Mouse (Mus musculus) MEL (cell line): ENCODE results near the gene Fuz. TPM values are rescaled to one million over a fixed set of nuclear protein-coding genes. Genes with fewer than 3 reads are reported as not detected.
A peak's percentile ranks its signal among the peaks of the same experiment; 100 is the strongest.

Experiments used
- DNase-seq: peaks from one replicate; pipeline ENCODE4 v3.0.0; 2011; ENCODE audit warnings: low read depth, low spot score
- H3K27ac ChIP-seq: 2 replicates; pipeline ENCODE4 v1.5.1; 2012; ENCODE audit warnings: low read depth, mild to moderate bottlenecking, control low read depth, low read length, moderate library complexity; ENCODE audit not compliant: control insufficient read depth
- H3K27me3 ChIP-seq, 2 experiments: fragments of 150-350 bp in 1 of 2; sonication (generic) in 1 of 2; 2 replicates each; pipeline ENCODE4 v1.6.1; 2012; ENCODE audit warnings: low read length in 2 of 2, mild to moderate bottlenecking in 2 of 2, improper control_type of control experiment in 1 of 2, moderate library complexity in 1 of 2; ENCODE audit not compliant: insufficient read depth in 2 of 2, control insufficient read depth in 1 of 2
- H3K36me3 ChIP-seq, 2 experiments: 2 replicates each; pipeline ENCODE4 v1.6.1; 2012 to 2014; ENCODE audit warnings: low read length in 2 of 2, improper control_type of control experiment in 1 of 2, inconsistent platforms in 1 of 2, mild to moderate bottlenecking in 1 of 2; ENCODE audit not compliant: insufficient read depth in 2 of 2, control insufficient read depth in 1 of 2
- H3K4me1 ChIP-seq, 2 experiments: fragments of 150-350 bp in 1 of 2; sonication (generic) in 1 of 2; 2 replicates each; pipeline ENCODE4 v1.6.1; 2012; ENCODE audit warnings: low read length in 2 of 2, improper control_type of control experiment in 1 of 2, mild to moderate bottlenecking in 1 of 2; ENCODE audit not compliant: insufficient read depth in 2 of 2, control insufficient read depth in 1 of 2
- H3K4me3 ChIP-seq, 2 experiments: fragments of 150-350 bp in 1 of 2; sonication (generic) in 1 of 2; 2 replicates each; pipeline ENCODE4 v1.5.1; 2012; ENCODE audit warnings: low read depth in 2 of 2, low read length in 2 of 2, mild to moderate bottlenecking in 2 of 2, moderate library complexity in 2 of 2, control low read depth in 1 of 2, improper control_type of control experiment in 1 of 2; ENCODE audit not compliant: control insufficient read depth in 1 of 2, insufficient read depth in 1 of 2
- H3K79me2 ChIP-seq: 2 replicates; pipeline ENCODE4 v1.6.1; 2012; ENCODE audit warnings: mild to moderate bottlenecking, low read length, moderate library complexity; ENCODE audit not compliant: control insufficient read depth, poor library complexity, insufficient read depth
- H3K9ac ChIP-seq: 2 replicates; pipeline ENCODE4 v1.6.1; 2012; ENCODE audit warnings: low read depth, mild to moderate bottlenecking, control low read depth, low read length, moderate library complexity; ENCODE audit not compliant: control insufficient read depth, poor library complexity, severe bottlenecking
- H3K9me3 ChIP-seq: fragments of 150-350 bp; sonication (generic); replicated peaks from 2 replicates; pipeline ENCODE4 v1.6.1; 2012; ENCODE audit warnings: mild to moderate bottlenecking, low read length, improper control_type of control experiment, moderate library complexity; ENCODE audit not compliant: insufficient read depth
- CHD1 ChIP-seq: IDR thresholded peaks from 2 replicates; pipeline ENCODE4 v1.6.1; 2012; ENCODE audit warnings: low read depth, mild to moderate bottlenecking, inconsistent platforms, low read length, improper control_type of control experiment
- CHD2 ChIP-seq: IDR thresholded peaks from 2 replicates; pipeline ENCODE4 v1.6.1; 2011; ENCODE audit warnings: low read length, improper control_type of control experiment
- CTCF ChIP-seq, 3 experiments: IDR thresholded peaks in 2 of 3; conservative IDR thresholded peaks in 1 of 3; 2 replicates each; pipeline ENCODE4 v1.5.1; 2011 to 2012; ENCODE audit warnings: low read length in 3 of 3, low read depth in 2 of 3, mild to moderate bottlenecking in 2 of 3, improper control_type of control experiment in 1 of 3, inconsistent platforms in 1 of 3, mixed read lengths in 1 of 3, moderate library complexity in 1 of 3; ENCODE audit not compliant: control insufficient read depth in 1 of 3, insufficient read depth in 1 of 3, poor library complexity in 1 of 3, severe bottlenecking in 1 of 3
- ELF1 ChIP-seq: IDR thresholded peaks from 2 replicates; pipeline ENCODE4 v1.6.1; 2014; ENCODE audit warnings: low read depth, mild to moderate bottlenecking, inconsistent platforms, low read length, improper control_type of control experiment, moderate library complexity
- EP300 ChIP-seq, 2 experiments: IDR thresholded peaks; 2 replicates each; pipeline ENCODE4 v1.6.1; 2011; ENCODE audit warnings: improper control_type of control experiment in 2 of 2, low read length in 2 of 2, low read depth in 1 of 2, mild to moderate bottlenecking in 1 of 2
- ETS1 ChIP-seq: IDR thresholded peaks from 2 replicates; pipeline ENCODE4 v1.6.1; 2012; ENCODE audit warnings: low read depth, mild to moderate bottlenecking, inconsistent platforms, low read length, improper control_type of control experiment, moderate library complexity
- HCFC1 ChIP-seq: IDR thresholded peaks from 2 replicates; pipeline ENCODE4 v1.6.1; 2012; ENCODE audit warnings: low read depth, mild to moderate bottlenecking, inconsistent platforms, low read length, improper control_type of control experiment, moderate library complexity
- KAT2A ChIP-seq: conservative IDR thresholded peaks from 2 replicates; pipeline ENCODE4 v1.6.1; 2012; ENCODE audit warnings: low read depth, low read length, improper control_type of control experiment, inconsistent platforms
- MAZ ChIP-seq: IDR thresholded peaks from 2 replicates; pipeline ENCODE4 v1.6.1; 2012; ENCODE audit warnings: low read depth, mild to moderate bottlenecking, inconsistent platforms, low read length, improper control_type of control experiment
- MEF2A ChIP-seq: IDR thresholded peaks from 2 replicates; pipeline ENCODE4 v1.6.1; 2014; ENCODE audit warnings: low read depth, mild to moderate bottlenecking, inconsistent platforms, low read length, improper control_type of control experiment; ENCODE audit not compliant: poor library complexity, insufficient replicate concordance, severe bottlenecking; ENCODE audit errors: extremely low read depth
- MXI1 ChIP-seq: IDR thresholded peaks from 2 replicates; pipeline ENCODE4 v1.6.1; 2011; ENCODE audit warnings: mild to moderate bottlenecking, low read depth, low read length, improper control_type of control experiment
- MYC ChIP-seq: IDR thresholded peaks from 2 replicates; pipeline ENCODE4 v1.6.1; 2011; ENCODE audit warnings: low read depth, mild to moderate bottlenecking, low read length, improper control_type of control experiment, moderate library complexity
- NELFE ChIP-seq: IDR thresholded peaks from 2 replicates; pipeline ENCODE4 v1.6.1; 2011; ENCODE audit warnings: low read depth, low read length, improper control_type of control experiment
- NRF1 ChIP-seq: IDR thresholded peaks from 2 replicates; pipeline ENCODE4 v1.6.1; 2014; ENCODE audit warnings: low read depth, mild to moderate bottlenecking, inconsistent platforms, low read length, improper control_type of control experiment, moderate library complexity; ENCODE audit not compliant: poor library complexity, insufficient read depth, severe bottlenecking
- POLR2A ChIP-seq, 2 experiments: IDR thresholded peaks; 2 replicates each; pipeline ENCODE4 v1.6.1; 2011 to 2012; ENCODE audit warnings: low read length in 2 of 2, mild to moderate bottlenecking in 2 of 2, control low read depth in 1 of 2, improper control_type of control experiment in 1 of 2, low read depth in 1 of 2, moderate library complexity in 1 of 2; ENCODE audit not compliant: control insufficient read depth in 1 of 2, insufficient read depth in 1 of 2, poor library complexity in 1 of 2
- RAD21 ChIP-seq: IDR thresholded peaks from 2 replicates; pipeline ENCODE4 v1.6.1; 2011; ENCODE audit warnings: mild to moderate bottlenecking, low read depth, low read length, improper control_type of control experiment
- SIN3A ChIP-seq: IDR thresholded peaks from 2 replicates; pipeline ENCODE4 v1.6.1; 2012; ENCODE audit warnings: low read length, improper control_type of control experiment, inconsistent platforms
- SMC3 ChIP-seq: IDR thresholded peaks from 2 replicates; pipeline ENCODE4 v1.6.1; 2011; ENCODE audit warnings: low read depth, low read length, improper control_type of control experiment
- TBP ChIP-seq: IDR thresholded peaks from 2 replicates; pipeline ENCODE4 v1.8.0; 2011; ENCODE audit warnings: low read depth, low read length, improper control_type of control experiment
- TCF12 ChIP-seq: IDR thresholded peaks from 2 replicates; pipeline ENCODE4 v1.6.1; 2014; ENCODE audit warnings: low read depth, mild to moderate bottlenecking, inconsistent platforms, low read length, improper control_type of control experiment, moderate library complexity
- UBTF ChIP-seq: IDR thresholded peaks from 2 replicates; pipeline ENCODE4 v1.6.1; 2012; ENCODE audit warnings: low read depth, mild to moderate bottlenecking, inconsistent platforms, low read length, improper control_type of control experiment, moderate library complexity, borderline replicate concordance; ENCODE audit not compliant: insufficient read depth
- ZC3H11A ChIP-seq: IDR thresholded peaks from 2 replicates; pipeline ENCODE4 v1.6.1; 2012; ENCODE audit warnings: low read depth, mild to moderate bottlenecking, inconsistent platforms, low read length, improper control_type of control experiment
- ZMIZ1 ChIP-seq: IDR thresholded peaks from 2 replicates; pipeline ENCODE4 v1.6.1; 2012; ENCODE audit warnings: low read depth, mild to moderate bottlenecking, inconsistent platforms, low read length, improper control_type of control experiment, moderate library complexity
- ZNF384 ChIP-seq: IDR thresholded peaks from 2 replicates; pipeline ENCODE4 v1.6.1; 2012; ENCODE audit warnings: low read depth, mild to moderate bottlenecking, inconsistent platforms, low read length, improper control_type of control experiment
- polyA plus RNA-seq, 2 experiments: library from polyadenylated mRNA; stranded (reverse) in 1 of 2; unstranded in 1 of 2; fragments of >175 nt in 1 of 2; fragments of >200 nt in 1 of 2; gene quantifications; 2 replicates each; pipeline versions ENCODE4 v1.2.1 to v1.2.4; 2012; ENCODE audit warnings: low replicate concordance in 2 of 2, low read depth in 1 of 2; ENCODE audit not compliant: insufficient read length in 2 of 2, insufficient read depth in 1 of 2, missing spikeins in 1 of 2
- total RNA-seq: library from RNA; depleted of rRNA; stranded (reverse); fragments of 300-350 nt; gene quantifications from 2 replicates; pipeline ENCODE4 v1.2.3, GENCODE M21; 2012

Fuz gene
- total and polyA plus RNA-seq, 3 experiments = 9.4 to 18.1 TPM; not detected in 1

DNA sequence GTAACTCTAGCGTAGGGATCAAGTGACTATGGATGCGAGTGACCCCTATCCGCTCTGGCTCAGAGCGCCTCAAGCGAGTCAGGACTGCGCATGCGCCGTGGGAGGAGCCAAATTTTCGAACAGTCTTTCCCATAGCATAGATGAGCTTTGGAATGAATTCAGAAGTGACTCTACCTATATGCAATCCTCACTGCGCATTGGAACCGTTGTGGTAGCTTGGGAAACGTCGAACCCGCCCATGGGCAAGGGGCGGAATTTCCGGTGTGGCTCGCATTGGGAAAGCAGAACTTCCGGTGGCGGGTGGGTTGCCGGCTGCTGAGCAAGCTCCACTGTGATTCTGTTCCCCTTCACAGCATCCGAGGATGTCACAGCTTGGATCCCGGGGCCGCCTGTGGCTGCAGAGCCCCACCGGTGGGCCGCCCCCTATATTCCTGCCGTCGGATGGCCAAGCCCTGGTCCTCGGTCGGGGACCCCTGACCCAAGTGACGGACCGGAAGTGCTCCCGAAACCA is 38.8 kb upstream of the Fuz start, which contains the start of gene Pnkp:
TSS of gene Pnkp (plus strand) at position 98 of the 511 bp plus-strand sequence.
- Histone ChIP-seq H3K4me3 (peak within 1 kb of the TSS; percentile 83 to 84), H3K9me3 (no peaks in the 10 kb centered on the region), H3K27ac (peak within 1 kb of the TSS; percentile 71), H3K79me2 (peaks cover 6% of the 10 kb centered on the region), H3K36me3 (peaks cover 0 to 15% of the 10 kb centered on the region in 2 experiments; a peak in 2 of 4 replicates), H3K4me1 (peaks cover 5 to 20% of the 10 kb centered on the region in 2 experiments)
- DNase-seq = peak; percentile 95
- peak; percentile 86 for TF ChIP-seq NRF1
- TF ChIP-seq CTCF (IDR thresholded peaks at IDR 0.05 in 2 of 3, conservative IDR thresholded peaks at IDR 0.05 in 1 of 3; ENCODE audit: control insufficient read depth in 1 of 3, insufficient read depth in 1 of 3, low read depth in 2 of 3, low read length in 3 of 3, poor library complexity in 1 of 3, severe bottlenecking in 1 of 3) = no peak
- no peak for TF ChIP-seq MYC
- peak; percentile 70 for TF ChIP-seq TBP
- peak; percentile 62 to 79; a peak in 3 of 4 replicates for TF ChIP-seq POLR2A (IDR thresholded peaks at IDR 0.05; ENCODE audit: control insufficient read depth in 1 of 2, insufficient read depth in 1 of 2, low read depth in 1 of 2, low read length in 2 of 2, poor library complexity in 1 of 2)
- peak; percentile 82 for TF ChIP-seq HCFC1
- peak in 1 of 2 experiments; percentile 12; a peak in 1 of 4 replicates for TF ChIP-seq EP300 (IDR thresholded peaks at IDR 0.05; ENCODE audit: low read depth in 1 of 2, low read length in 2 of 2)
- TF ChIP-seq CHD2 = no peak
- TF ChIP-seq ELF1 = peak; percentile 78
- TF ChIP-seq TCF12 = peak; percentile 25; the same call in 1 of the 2 replicates
- TF ChIP-seq MXI1 = 0 out of 2 replicates have a peak, but pooled peaks have one; percentile 46
- TF ChIP-seq ZMIZ1 = peak; percentile 22; the same call in 1 of the 2 replicates
- TF ChIP-seq UBTF = peak; percentile 27; the same call in 1 of the 2 replicates
- TF ChIP-seq MAZ = 0 out of 2 replicates have a peak, but pooled peaks have one; percentile 26
- TF ChIP-seq SIN3A = peak; percentile 78
- TF ChIP-seq ZC3H11A = no peak
- TF ChIP-seq NELFE = peak; percentile 74
- TF ChIP-seq, all 39 proteins: peak for 13
- Histone ChIP-seq H3K27me3 (no peaks in the 10 kb centered on the region), H3K9ac (peak within 1 kb of the TSS; percentile 80)

DNA sequence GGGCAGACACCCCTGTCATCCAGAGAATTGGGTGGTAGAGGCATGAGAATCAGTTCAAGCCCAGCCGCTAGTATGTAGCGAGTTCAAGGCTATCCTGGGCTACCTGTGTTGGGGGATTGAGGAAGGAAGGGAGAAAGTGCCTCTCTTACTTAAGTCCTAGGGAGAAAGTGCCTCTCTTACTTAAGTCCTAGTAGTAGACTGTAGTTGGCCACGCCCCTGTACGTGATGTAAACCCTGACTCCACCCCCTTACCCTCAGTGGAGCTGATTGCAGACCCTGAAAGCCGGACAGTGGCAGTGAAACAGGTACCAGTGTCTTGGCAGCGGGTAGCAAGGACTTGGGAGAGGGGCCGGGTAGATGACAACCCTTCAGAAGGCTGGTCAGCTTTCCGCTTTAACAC is 38.0 kb upstream of the Fuz start:
- DNase-seq = peak; percentile 84
- Histone ChIP-seq H3K36me3 (peaks cover 0 to 15% of the 10 kb centered on the region in 2 experiments; a peak in 3 of 4 replicates), H3K4me3 (peak overlapping the region; percentile 83 to 84), H3K4me1 (peaks cover 5 to 20% of the 10 kb centered on the region in 2 experiments), H3K27me3 (no peaks in the 10 kb centered on the region), H3K9me3 (no peaks in the 10 kb centered on the region), H3K27ac (peak overlapping the region; percentile 20), H3K79me2 (peaks cover 6% of the 10 kb centered on the region), H3K9ac (peak overlapping the region; percentile 80)
- TF ChIP-seq MEF2A (no peak), ZMIZ1 (no peak), CHD1 (no peak), SIN3A (0 out of 2 replicates have a peak, but pooled peaks have one; percentile 22), CHD2 (no peak), KAT2A (no peak), SMC3 (no peak), NELFE (peak; percentile 57; the same call in 1 of the 2 replicates), TBP (peak; percentile 72), RAD21 (no peak), ZNF384 (no peak), ETS1 (no peak), NRF1 (no peak), TCF12 (no peak)
